Comparison of ENCODE assay signal across 8 mouse cellular contexts in the genomic region with DNA sequence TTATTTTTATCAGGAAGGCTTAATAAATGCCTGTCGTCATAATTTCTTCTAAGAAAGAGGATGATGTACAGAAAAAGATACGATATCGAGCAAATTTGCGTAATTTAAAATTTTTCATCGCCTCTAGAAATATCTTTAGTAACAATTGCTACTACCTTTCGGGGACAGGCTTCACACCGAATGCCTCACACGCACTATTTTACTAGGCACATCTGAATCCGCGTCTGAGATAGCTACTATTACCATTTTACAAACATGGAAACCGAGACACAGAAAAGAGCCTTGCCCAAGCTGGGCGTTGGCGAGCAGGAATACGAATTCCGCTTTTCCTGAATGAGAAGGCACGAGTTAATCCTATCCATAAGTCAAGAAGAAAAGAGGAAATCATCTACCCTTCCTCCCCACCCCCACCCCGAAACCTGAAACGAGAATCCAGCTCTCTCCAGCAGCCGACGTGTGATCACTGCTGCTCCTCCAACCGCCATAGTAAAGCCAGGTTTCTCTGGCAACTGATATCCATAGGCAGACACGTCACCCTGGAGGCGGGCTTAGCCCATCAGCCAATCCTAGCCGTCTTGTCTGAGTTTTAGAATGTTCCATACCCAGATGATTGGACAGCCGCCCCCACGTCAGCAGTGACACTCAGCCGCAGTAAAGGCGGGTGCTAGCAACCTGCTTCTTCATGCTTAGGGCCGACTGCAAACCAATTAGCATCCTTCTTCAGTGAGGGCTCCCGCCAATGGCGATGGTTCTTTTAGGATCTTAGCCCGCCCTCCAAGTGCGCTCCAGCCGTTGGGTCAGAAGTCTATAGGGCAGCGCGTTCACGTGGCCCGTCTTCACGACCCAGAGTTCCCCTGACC. TPM values are rescaled to one million over a fixed set of nuclear protein-coding genes. Genes with fewer than 3 reads are reported as not detected.
DNase-seq lines count a peak whose midpoint lies in the region; ATAC-seq and TF ChIP-seq lines count a peak whose summit lies in the region.

No protein-coding gene starts in this region.

- H3K4me2 ChIP-seq in hindbrain, postnatal 0 days (ENCODE audit: low read depth, low read length), result peak overlapping the region; percentile 54

- peak overlapping the region; percentile 68 for H3K9ac ChIP-seq in hindbrain, postnatal 0 days (replicated peaks; ENCODE audit: low read length)

- no peaks in the 10 kb centered on the region for H3K36me3 ChIP-seq in hindbrain, postnatal 0 days (ENCODE audit: insufficient read depth, low read length)

- ATAC-seq in activated CD4-positive, CD25-positive, alpha-beta regulatory T cell, adult 4 months, result peak; percentile 86
- ATAC-seq in hindbrain, postnatal 0 days, result peak; percentile 98
- peak; percentile 84 for ATAC-seq in megakaryocyte, adult 5-6 weeks (ENCODE audit: poor library complexity, severe bottlenecking)

- no peaks in the 10 kb centered on the region for H3K9me3 ChIP-seq in hindbrain, postnatal 0 days (ENCODE audit: low read length)

- peak overlapping the region; percentile 76 for H3K4me3 ChIP-seq in gastrocnemius, adult 2 months
- peak overlapping the region; percentile 56 for H3K4me3 ChIP-seq in hindbrain, postnatal 0 days (ENCODE audit: low read length)
- peak overlapping the region; percentile 60 for H3K4me3 ChIP-seq in left cerebral cortex, adult 2 months

- H3K27me3 ChIP-seq in hindbrain, postnatal 0 days (ENCODE audit: insufficient read depth, low read length), result no peaks in the 10 kb centered on the region

- no peaks in the 10 kb centered on the region for H3K4me1 ChIP-seq in hindbrain, postnatal 0 days (ENCODE audit: insufficient read depth, low read length)

- no peak for TF ChIP-seq CTCF in gastrocnemius, adult 2 months (IDR thresholded peaks at IDR 0.05)
- TF ChIP-seq CTCF in hindbrain, postnatal 0 days (IDR thresholded peaks at IDR 0.05; ENCODE audit: low read depth), result no peak
- no peak for TF ChIP-seq CTCF in left cerebral cortex, adult 2 months (IDR thresholded peaks at IDR 0.05)

- peak overlapping the region; percentile 96 for H3K27ac ChIP-seq in gastrocnemius, adult 2 months
- peak overlapping the region; percentile 87 for H3K27ac ChIP-seq in hindbrain, postnatal 0 days
- H3K27ac ChIP-seq in left cerebral cortex, adult 2 months, result peak overlapping the region; percentile 93

- intact Hi-C loops in gastrocnemius, adult 2 months (cut with DNase I), result loop anchor here (5.0 to 10.0 kb wide), 4 partner anchors 81 to 401 kb away; partner anchors contain the start of genes Fam199x and Plp1
- intact Hi-C loops in left cerebral cortex, adult 2 months (cut with DNase I), result loop anchor here (1.0 to 5.0 kb wide), 4 partner anchors 33 to 276 kb away; no protein-coding TSS in a partner anchor

- DNase-seq in cerebellum, postnatal 36 days, result peak; percentile 88 to 89
- DNase-seq in gastrocnemius, adult 2 months, result peak; percentile 94
- DNase-seq in hindbrain, postnatal 0 days (ENCODE audit: low spot score), result peak; percentile 95
- peak; percentile 83 to 90 for DNase-seq in left cerebral cortex, adult 2 months (ENCODE audit: extremely low spot score in 1 of 2, low spot score in 2 of 2)
- DNase-seq in right cerebral cortex, postnatal 14 days, result peak; percentile 83
- DNase-seq in Muller cell, postnatal 12 days (ENCODE audit: inconsistent ontology term), result no peak

- WGBS in hindbrain, postnatal 0 days, result 28% methylated on average over 39 of the region's 39 CpGs

RNA-seq across cellular contexts. Expression of gene Morf4l2, which starts 2.5 kb away (rescaled TPM):
- polyA plus RNA-seq in activated CD4-positive, CD25-positive, alpha-beta regulatory T cell, adult 4 months (2017; shearing (Covaris generic)), result 10 to 100 TPM; 77.6 to 86.6 TPM
- total RNA-seq in gastrocnemius, adult 2 months (2021), result 100 to 1,000 TPM; 157 to 173 TPM
- 250 and 251 TPM in 2 replicates for total RNA-seq in hindbrain, postnatal 0 days (2014; rRNA removed)
- polyA plus RNA-seq in hindbrain, postnatal 0 days (2015; fragmentation: Nextera tagmentation; extraction: Ambion mirVana), result 527 and 536 TPM in 2 replicates
- 100 to 1,000 TPM; 325 to 327 TPM for total RNA-seq in left cerebral cortex, adult 2 months (2021)
- 95.1 and 96.8 TPM in 2 replicates for total RNA-seq in megakaryocyte, adult 5-6 weeks (2015)
- 258 and 278 TPM in 2 replicates for total RNA-seq in megakaryocyte, adult 5-6 weeks (2017)

RNA-seq across cellular contexts. Expression of gene Tceal1, which starts 33.2 kb away (rescaled TPM):
- not detected for polyA plus RNA-seq in activated CD4-positive, CD25-positive, alpha-beta regulatory T cell, adult 4 months (2017; shearing (Covaris generic))
- 1 to 10 TPM; 1.8 to 3.0 TPM for total RNA-seq in gastrocnemius, adult 2 months (2021)
- total RNA-seq in hindbrain, postnatal 0 days (2014; rRNA removed), result 10.6 and 12.3 TPM in 2 replicates
- 22.5 and 26.8 TPM in 2 replicates for polyA plus RNA-seq in hindbrain, postnatal 0 days (2015; fragmentation: Nextera tagmentation; extraction: Ambion mirVana)
- total RNA-seq in left cerebral cortex, adult 2 months (2021), result 10 to 100 TPM; 14.1 to 16.6 TPM
- 0.16 TPM in 1 of 2 replicates, not detected in the other for total RNA-seq in megakaryocyte, adult 5-6 weeks (2015)
- 0.11 TPM in 1 of 2 replicates, not detected in the other for total RNA-seq in megakaryocyte, adult 5-6 weeks (2017)

RNA-seq across cellular contexts. Expression of gene Glra4, which starts 38.9 kb away (rescaled TPM):
- polyA plus RNA-seq in activated CD4-positive, CD25-positive, alpha-beta regulatory T cell, adult 4 months (2017; shearing (Covaris generic)), result not detected
- total RNA-seq in gastrocnemius, adult 2 months (2021), result not detected
- not detected in 2 replicates for total RNA-seq in hindbrain, postnatal 0 days (2014; rRNA removed)
- polyA plus RNA-seq in hindbrain, postnatal 0 days (2015; fragmentation: Nextera tagmentation; extraction: Ambion mirVana), result 0.11 TPM in 1 of 2 replicates, not detected in the other
- under 1 TPM in 1 of 2 experiments, not detected in 1; 0.89 TPM for total RNA-seq in left cerebral cortex, adult 2 months (2021)
- not detected in 2 replicates for total RNA-seq in megakaryocyte, adult 5-6 weeks (2015)
- total RNA-seq in megakaryocyte, adult 5-6 weeks (2017), result not detected in 2 replicates
